Mouse (Mus musculus) hindbrain, postnatal 0 days (tissue): ENCODE measurements around the gene Smox. TPM values are rescaled to one million over a fixed set of nuclear protein-coding genes. Genes with fewer than 3 reads are reported as not detected.

Experiments used
- ATAC-seq: fragments of 200-750 bp; cut with Nextera tagmentation; 2 replicates; pipeline ENCODE4 v1.8.0; 2017; ENCODE audit warnings: mild to moderate bottlenecking, moderate TSS enrichment, moderate library complexity
- DNase-seq: peaks from one replicate; pipeline ENCODE4 v3.0.0-alpha.2; 2015; ENCODE audit warnings: low spot score
- H3K27ac ChIP-seq: fragments of 300-500 bp; sonication (generic); 2 replicates; pipeline ENCODE4 v1.5.1; 2014; ENCODE audit warnings: mild to moderate bottlenecking
- H3K27me3 ChIP-seq: fragments of 300-500 bp; sonication (generic); 2 replicates; pipeline ENCODE4 v1.6.1; 2014; ENCODE audit warnings: low read length, mixed read lengths; ENCODE audit not compliant: insufficient read depth
- H3K36me3 ChIP-seq: fragments of 300-500 bp; sonication (generic); 2 replicates; pipeline ENCODE4 v1.6.1; 2014; ENCODE audit warnings: low read length, mixed read lengths; ENCODE audit not compliant: insufficient read depth
- H3K4me1 ChIP-seq: fragments of 300-500 bp; sonication (generic); 2 replicates; pipeline ENCODE4 v1.6.1; 2014; ENCODE audit warnings: antibody characterized with exemption, low read length, mixed read lengths; ENCODE audit not compliant: insufficient read depth
- H3K4me2 ChIP-seq: fragments of 300-500 bp; sonication (generic); 2 replicates; pipeline ENCODE4 v1.6.1; 2014; ENCODE audit warnings: low read depth, mild to moderate bottlenecking, low read length, moderate library complexity, mixed read lengths
- H3K4me3 ChIP-seq: fragments of 300-500 bp; sonication (generic); 2 replicates; pipeline ENCODE4 v1.5.1; 2014; ENCODE audit warnings: low read length
- H3K9ac ChIP-seq: fragments of 300-500 bp; sonication (generic); replicated peaks from 2 replicates; pipeline ENCODE4 v1.6.1; 2014; ENCODE audit warnings: mild to moderate bottlenecking, low read length, moderate library complexity, mixed read lengths
- H3K9me3 ChIP-seq: fragments of 300-500 bp; sonication (generic); 2 replicates; pipeline ENCODE4 v1.6.1; 2016; ENCODE audit warnings: low read length, mixed read lengths
- CTCF ChIP-seq: IDR thresholded peaks from 2 replicates; pipeline ENCODE4 v1.5.1; 2016; ENCODE audit warnings: antibody characterized with exemption, control low read depth, low read depth
- WGBS: fragments of 180-500 bp; shearing (Covaris S2); extraction: QIAGEN DNeasy Blood & Tissue Kit; methylation state at CpG from one replicate; pipeline ENCODE4 v1.1.7; 2014; 5-methylcytosine and 5-hydroxymethylcytosine counted together
- polyA plus RNA-seq: library from polyadenylated mRNA; unstranded; fragments of >200 nt; fragmentation: Nextera tagmentation; extraction: Ambion mirVana; gene quantifications from 2 replicates; pipeline ENCODE4 v1.2.1, GENCODE M21; 2015
- total RNA-seq: library from RNA; depleted of rRNA; stranded (reverse); fragments of >200 nt; gene quantifications from 2 replicates; pipeline ENCODE4 v1.2.3, GENCODE M21; 2014

Gene Smox
- total and polyA plus RNA-seq, 2 experiments from 2014 or later, result 94.2 to 214 TPM

GRCm38 (mm10) chr2:131508501-131508900, 17.2 kb downstream of the Smox start:
- 20% methylated on average over 2 of the region's 2 CpGs for WGBS
- DNase-seq (peak; percentile 59), ATAC-seq (peak; percentile 81)
- Histone ChIP-seq H3K4me2 (no peak overlapping the region), H3K4me1 (peaks cover 32% of the 10 kb centered on the region), H3K36me3 (no peaks in the 10 kb centered on the region), H3K27ac (peak overlapping the region; percentile 71), H3K9me3 (no peaks in the 10 kb centered on the region), H3K4me3 (no peak overlapping the region), H3K9ac (no peak overlapping the region), H3K27me3 (no peaks in the 10 kb centered on the region)
- TF ChIP-seq CTCF, result no peak

DNA sequence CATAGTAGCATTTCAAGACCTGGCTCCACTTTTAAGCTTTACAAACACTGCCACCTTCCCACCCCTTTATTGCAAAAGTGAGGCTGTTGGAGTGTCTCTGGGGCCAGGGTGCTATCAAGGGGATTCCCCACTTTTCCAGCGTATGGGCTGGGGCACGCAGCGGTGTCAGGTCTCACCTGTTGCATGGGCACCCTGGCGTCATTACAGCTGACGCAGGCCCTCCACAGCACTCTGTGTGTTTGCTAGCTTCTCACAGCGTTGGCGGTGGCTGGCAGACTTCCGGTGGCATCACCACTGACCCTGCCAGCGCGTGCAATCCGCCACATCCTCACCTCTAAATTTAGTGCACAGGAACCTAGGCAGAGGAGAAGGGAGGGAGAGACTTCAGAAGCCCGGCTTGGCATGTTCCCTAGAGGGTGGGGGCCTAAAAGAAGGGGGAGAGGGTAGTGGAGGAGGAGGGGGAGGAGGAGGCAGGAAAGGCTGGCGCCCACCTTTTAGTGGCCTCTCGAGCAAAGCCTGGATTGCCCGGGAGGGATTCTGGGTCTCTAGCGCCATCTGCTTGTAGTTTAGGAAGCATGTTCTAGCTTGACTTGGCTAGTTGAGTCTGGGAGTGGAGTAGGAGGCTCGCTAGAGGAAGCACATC, 18.5 kb downstream of the Smox start:
- no peak overlapping the region for H3K4me3 ChIP-seq
- 0 out of 2 replicates have a peak overlapping the region, but pooled peaks have one; percentile 19 for H3K9ac ChIP-seq
- peak overlapping the region; percentile 71 for H3K27ac ChIP-seq
- WGBS, result 18% methylated on average over 17 of the region's 17 CpGs
- ATAC-seq (peak; percentile 70), DNase-seq (peak; percentile 90)
- TF ChIP-seq CTCF, result peak; percentile 84
- peak overlapping the region; percentile 46 for H3K4me2 ChIP-seq
- H3K27me3 ChIP-seq, result no peaks in the 10 kb centered on the region
- H3K9me3 ChIP-seq, result no peaks in the 10 kb centered on the region
- no peaks in the 10 kb centered on the region for H3K36me3 ChIP-seq
- H3K4me1 ChIP-seq, result peaks cover 23% of the 10 kb centered on the region; the same call in 1 of the 2 replicates

DNA sequence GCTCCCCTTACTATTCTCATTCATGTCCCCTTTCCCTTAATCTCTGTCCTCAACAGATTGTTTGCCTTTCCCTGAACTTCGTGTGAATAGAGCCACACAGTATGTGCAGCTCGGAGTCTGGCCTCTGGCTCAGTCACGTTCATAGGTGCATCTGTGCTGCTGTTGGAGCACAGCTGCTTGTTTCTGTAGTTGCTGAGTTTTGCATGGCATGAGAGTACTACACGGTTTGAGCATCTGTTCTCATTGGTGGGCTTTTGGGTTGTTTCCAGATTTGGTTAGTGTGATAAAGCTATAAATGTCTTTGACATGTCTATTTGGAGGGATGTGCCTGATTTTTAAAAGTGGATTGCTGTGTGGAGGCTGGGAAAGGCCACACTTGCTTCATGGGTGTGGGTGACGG, 19.2 kb downstream of the Smox start:
- 50% methylated on average over 5 of the region's 5 CpGs for WGBS
- 0 out of 2 replicates have a peak, but pooled peaks cover under 1% of the 10 kb centered on the region for H3K36me3 ChIP-seq
- peak overlapping the region; percentile 46; the same call in 1 of the 2 replicates for H3K4me2 ChIP-seq
- no peaks in the 10 kb centered on the region for H3K27me3 ChIP-seq
- ATAC-seq, result no peak
- H3K9ac ChIP-seq, result no peak overlapping the region
- H3K4me3 ChIP-seq, result no peak overlapping the region
- no peaks in the 10 kb centered on the region for H3K9me3 ChIP-seq
- DNase-seq, result no peak
- H3K4me1 ChIP-seq, result 0 out of 2 replicates have a peak, but pooled peaks cover 19% of the 10 kb centered on the region
- TF ChIP-seq CTCF, result no peak
- peak overlapping the region; percentile 71; the same call in 1 of the 2 replicates for H3K27ac ChIP-seq

- Histone ChIP-seq H3K4me3 (no peak overlapping the region), H3K27me3 (no peaks in the 10 kb centered on the region), H3K9ac (no peak overlapping the region), H3K4me2 (no peak overlapping the region), H3K9me3 (no peaks in the 10 kb centered on the region), H3K4me1 (0 out of 2 replicates have a peak, but pooled peaks cover 11% of the 10 kb centered on the region), H3K27ac (no peak overlapping the region), H3K36me3 (peaks cover 9% of the 10 kb centered on the region; the same call in 1 of the 2 replicates)
- TF ChIP-seq CTCF, result no peak
- DNase-seq (peak; percentile 43), ATAC-seq (no peak)
- 19% methylated on average over 2 of the region's 2 CpGs for WGBS
Observed at GRCm38 (mm10) chr2:131513477-131513876, 22.2 kb downstream of the Smox start.

- H3K27ac ChIP-seq, result no peak overlapping the region
Observed at GRCm38 (mm10) chr2:131514055-131514621, 22.8 kb downstream of the Smox start.

GRCm38 (mm10) chr2:131517550-131517949, 26.3 kb downstream of the Smox start:
- WGBS, result 94% methylated on average over 4 of the region's 4 CpGs
- Histone ChIP-seq H3K36me3 (peaks cover 26% of the 10 kb centered on the region; the same call in 1 of the 2 replicates), H3K27ac (no peak overlapping the region), H3K27me3 (no peaks in the 10 kb centered on the region), H3K4me3 (no peak overlapping the region), H3K4me1 (no peaks in the 10 kb centered on the region), H3K9ac (no peak overlapping the region), H3K4me2 (no peak overlapping the region), H3K9me3 (no peaks in the 10 kb centered on the region)
- peak; percentile 27; the same call in 1 of the 2 replicates for TF ChIP-seq CTCF
- ATAC-seq, result no peak
- DNase-seq, result no peak

More at GRCm38 (mm10) chr2:131514055-131514621, 22.8 kb downstream of the Smox start:
- Histone ChIP-seq H3K36me3 (peaks cover 9% of the 10 kb centered on the region; the same call in 1 of the 2 replicates), H3K4me3 (no peak overlapping the region), H3K9me3 (no peaks in the 10 kb centered on the region), H3K4me2 (no peak overlapping the region), H3K4me1 (0 out of 2 replicates have a peak, but pooled peaks cover 11% of the 10 kb centered on the region), H3K27me3 (no peaks in the 10 kb centered on the region), H3K9ac (no peak overlapping the region)
- no peak for ATAC-seq
- 85% methylated on average over 4 of the region's 4 CpGs for WGBS
- no peak for DNase-seq
- peak; percentile 22; the same call in 1 of the 2 replicates for TF ChIP-seq CTCF

DNA sequence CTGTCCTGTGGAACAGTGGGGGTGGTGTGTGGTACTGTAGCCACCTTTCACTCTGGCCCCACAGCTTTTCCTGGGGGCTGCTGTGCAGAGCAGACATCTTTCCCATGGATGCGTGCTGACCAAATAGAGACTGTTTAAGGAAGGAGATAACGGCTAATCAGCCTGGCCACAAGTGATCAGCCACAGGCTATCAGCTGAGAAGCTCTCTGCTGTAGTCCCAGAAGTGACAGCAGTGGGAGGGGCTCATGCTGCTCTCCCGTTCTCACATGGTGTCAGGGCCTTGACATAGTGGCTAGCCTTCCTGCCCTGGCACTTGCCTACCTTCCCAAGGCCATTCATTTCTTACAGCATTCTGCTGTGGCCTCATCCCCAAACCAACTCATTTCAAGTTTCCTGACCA, 27.5 kb downstream of the Smox start:
- H3K9ac ChIP-seq, result no peak overlapping the region
- no peak overlapping the region for H3K4me3 ChIP-seq
- H3K4me2 ChIP-seq, result no peak overlapping the region
- WGBS, result 64% methylated on average over 3 of the region's 3 CpGs
- H3K27ac ChIP-seq, result no peak overlapping the region
- DNase-seq (no peak), ATAC-seq (no peak)
- H3K4me1 ChIP-seq, result no peaks in the 10 kb centered on the region
- TF ChIP-seq CTCF, result no peak
- H3K9me3 ChIP-seq, result no peaks in the 10 kb centered on the region
- no peaks in the 10 kb centered on the region for H3K27me3 ChIP-seq
- H3K36me3 ChIP-seq, result peaks cover 26% of the 10 kb centered on the region; the same call in 1 of the 2 replicates
